8 mouse cellular contexts compared by ENCODE assay signal in genomic region chr7:30220008-30220356, GRCm38 (mm10). TPM values are rescaled to one million over a fixed set of nuclear protein-coding genes. Genes with fewer than 3 reads are reported as not detected.
DNase-seq lines count a peak whose midpoint lies in the region; ATAC-seq and TF ChIP-seq lines count a peak whose summit lies in the region.

No protein-coding gene starts in this region.

- H3K4me1 ChIP-seq in heart, embryonic 12.5 days (replicated peaks): peaks cover 9% of the 10 kb centered on the region
- peaks cover 15% of the 10 kb centered on the region for H3K4me1 ChIP-seq in forebrain, embryonic 12.5 days
- no peaks in the 10 kb centered on the region for H3K4me1 ChIP-seq in kidney, postnatal 0 days (replicated peaks; ENCODE audit: insufficient read depth, low read length)
- H3K4me1 ChIP-seq in midbrain, embryonic 16.5 days (ENCODE audit: control insufficient read depth, insufficient read depth, low read length): peaks cover 19% of the 10 kb centered on the region

- H3K4me2 ChIP-seq in heart, embryonic 12.5 days: peak overlapping the region; percentile 82
- peak overlapping the region; percentile 71 for H3K4me2 ChIP-seq in forebrain, embryonic 12.5 days
- peak overlapping the region; percentile 93 for H3K4me2 ChIP-seq in kidney, postnatal 0 days (ENCODE audit: low read length)
- peak overlapping the region; percentile 95 for H3K4me2 ChIP-seq in midbrain, embryonic 16.5 days (ENCODE audit: low read length)

- intact Hi-C loops in heart, postnatal 10 days (cut with DNase I): no loop called here

- 18% methylated on average over 11 of the region's 11 CpGs for WGBS in heart, embryonic 12.5 days
- 22% methylated on average over 11 of the region's 11 CpGs for WGBS in forebrain, embryonic 12.5 days
- 9% methylated on average over 11 of the region's 11 CpGs for WGBS in kidney, postnatal 0 days
- 17% methylated on average over 11 of the region's 11 CpGs for WGBS in midbrain, embryonic 16.5 days

- peak overlapping the region; percentile 55 for H3K4me3 ChIP-seq in heart, embryonic 12.5 days
- H3K4me3 ChIP-seq in forebrain, embryonic 12.5 days (replicated peaks): peak overlapping the region; percentile 38
- peak overlapping the region; percentile 41 for H3K4me3 ChIP-seq in kidney, postnatal 0 days (replicated peaks; ENCODE audit: low read depth, low read length)
- peak overlapping the region; percentile 44 for H3K4me3 ChIP-seq in midbrain, embryonic 16.5 days (ENCODE audit: low read depth, low read length)

- ATAC-seq in heart, embryonic 12.5 days (ENCODE audit: insufficient number of reproducible peaks, low FRiP score): no peak
- ATAC-seq in forebrain, embryonic 12.5 days (ENCODE audit: low FRiP score): no peak
- ATAC-seq in kidney, postnatal 0 days (replicated peaks; ENCODE audit: low FRiP score, low read depth): peak; percentile 69
- ATAC-seq in midbrain, embryonic 16.5 days: no peak

- H3K9me3 ChIP-seq in heart, embryonic 12.5 days (replicated peaks): no peaks in the 10 kb centered on the region
- H3K9me3 ChIP-seq in forebrain, embryonic 12.5 days: no peaks in the 10 kb centered on the region
- no peaks in the 10 kb centered on the region for H3K9me3 ChIP-seq in kidney, postnatal 0 days (replicated peaks; ENCODE audit: low read length)
- H3K9me3 ChIP-seq in midbrain, embryonic 16.5 days (replicated peaks; ENCODE audit: control insufficient read depth, low read length, poor library complexity, severe bottlenecking): no peaks in the 10 kb centered on the region

- H3K27ac ChIP-seq in heart, embryonic 12.5 days (ENCODE audit: poor library complexity, severe bottlenecking): no peak overlapping the region
- H3K27ac ChIP-seq in forebrain, embryonic 12.5 days: no peak overlapping the region
- peak overlapping the region; percentile 87 for H3K27ac ChIP-seq in kidney, postnatal 0 days
- no peak overlapping the region for H3K27ac ChIP-seq in midbrain, embryonic 16.5 days (ENCODE audit: low read length)

- H3K27me3 ChIP-seq in heart, embryonic 12.5 days (replicated peaks): no peaks in the 10 kb centered on the region
- H3K27me3 ChIP-seq in forebrain, embryonic 12.5 days: no peaks in the 10 kb centered on the region
- H3K27me3 ChIP-seq in kidney, postnatal 0 days (ENCODE audit: insufficient read depth, low read length): no peaks in the 10 kb centered on the region
- H3K27me3 ChIP-seq in midbrain, embryonic 16.5 days (ENCODE audit: control insufficient read depth, insufficient read depth, low read depth, low read length): no peaks in the 10 kb centered on the region

- H3K36me3 ChIP-seq in heart, embryonic 12.5 days: peaks cover 25% of the 10 kb centered on the region
- H3K36me3 ChIP-seq in forebrain, embryonic 12.5 days (replicated peaks): peaks cover 22% of the 10 kb centered on the region
- H3K36me3 ChIP-seq in kidney, postnatal 0 days (ENCODE audit: insufficient read depth, low read length): peaks cover 11% of the 10 kb centered on the region
- peaks cover 12% of the 10 kb centered on the region for H3K36me3 ChIP-seq in midbrain, embryonic 16.5 days (ENCODE audit: control insufficient read depth, insufficient read depth, low read length)

- no peak for DNase-seq in heart, postnatal 10 days
- peak; percentile 54 for DNase-seq in kidney, postnatal 0 days (ENCODE audit: low spot score)
- DNase-seq in thymus, postnatal 36 days: no peak
- no peak for DNase-seq in embryo, embryonic 9.5 days (ENCODE audit: extremely low spot score)
- DNase-seq in gastrocnemius, postnatal 25 days: no peak

- H3K9ac ChIP-seq in heart, embryonic 12.5 days: peak overlapping the region; percentile 68
- peak overlapping the region; percentile 51 for H3K9ac ChIP-seq in forebrain, embryonic 12.5 days
- H3K9ac ChIP-seq in kidney, postnatal 0 days (ENCODE audit: low read depth, low read length): peak overlapping the region; percentile 56
- H3K9ac ChIP-seq in midbrain, embryonic 16.5 days (ENCODE audit: low read depth, low read length): peak overlapping the region; percentile 66

- no peak for TF ChIP-seq CTCF in kidney, postnatal 0 days (IDR thresholded peaks at IDR 0.05; ENCODE audit: low read depth)

RNA-seq across cellular contexts. Expression of gene Polr2i, which starts 11.8 kb away (rescaled TPM):
- polyA plus RNA-seq in heart, embryonic 12.5 days (2016; fragmentation: Nextera tagmentation; extraction: Ambion mirVana): 101 and 105 TPM in 2 replicates
- total RNA-seq in heart, postnatal 10 days (2021): 10 to 100 TPM; 55.5 to 60.7 TPM
- polyA plus RNA-seq in forebrain, embryonic 12.5 days (2016; fragmentation: Nextera tagmentation; extraction: Ambion mirVana): 164 TPM in 2 replicates
- 148 and 157 TPM in 2 replicates for polyA plus RNA-seq in kidney, postnatal 0 days (2015; fragmentation: Nextera tagmentation; extraction: Ambion mirVana)
- polyA plus RNA-seq in midbrain, embryonic 16.5 days (2015; fragmentation: Nextera tagmentation; extraction: Ambion mirVana): 158 and 166 TPM in 2 replicates
- total RNA-seq in gastrocnemius, postnatal 25 days (2021): 10 to 100 TPM; 50.8 to 58.9 TPM

RNA-seq across cellular contexts. Expression of gene Tbcb, which starts 12.1 kb away (rescaled TPM):
- 155 and 162 TPM in 2 replicates for polyA plus RNA-seq in heart, embryonic 12.5 days (2016; fragmentation: Nextera tagmentation; extraction: Ambion mirVana)
- total RNA-seq in heart, postnatal 10 days (2021): 10 to 100 TPM; 68.5 to 76.1 TPM
- 245 and 256 TPM in 2 replicates for polyA plus RNA-seq in forebrain, embryonic 12.5 days (2016; fragmentation: Nextera tagmentation; extraction: Ambion mirVana)
- polyA plus RNA-seq in kidney, postnatal 0 days (2015; fragmentation: Nextera tagmentation; extraction: Ambion mirVana): 176 and 179 TPM in 2 replicates
- polyA plus RNA-seq in midbrain, embryonic 16.5 days (2015; fragmentation: Nextera tagmentation; extraction: Ambion mirVana): 436 and 442 TPM in 2 replicates
- total RNA-seq in gastrocnemius, postnatal 25 days (2021): 10 to 100 TPM; 25.0 to 25.9 TPM

RNA-seq across cellular contexts. Expression of gene Ovol3, which starts 15.5 kb away (rescaled TPM):
- not detected in 2 replicates for polyA plus RNA-seq in heart, embryonic 12.5 days (2016; fragmentation: Nextera tagmentation; extraction: Ambion mirVana)
- not detected for total RNA-seq in heart, postnatal 10 days (2021)
- polyA plus RNA-seq in forebrain, embryonic 12.5 days (2016; fragmentation: Nextera tagmentation; extraction: Ambion mirVana): 0.28 TPM in 1 of 2 replicates, not detected in the other
- polyA plus RNA-seq in kidney, postnatal 0 days (2015; fragmentation: Nextera tagmentation; extraction: Ambion mirVana): not detected in 2 replicates
- polyA plus RNA-seq in midbrain, embryonic 16.5 days (2015; fragmentation: Nextera tagmentation; extraction: Ambion mirVana): not detected in 2 replicates
- not detected for total RNA-seq in gastrocnemius, postnatal 25 days (2021)

RNA-seq across cellular contexts. Expression of gene Capns1, which starts 21.4 kb away (rescaled TPM):
- polyA plus RNA-seq in heart, embryonic 12.5 days (2016; fragmentation: Nextera tagmentation; extraction: Ambion mirVana): 77.0 and 83.4 TPM in 2 replicates
- total RNA-seq in heart, postnatal 10 days (2021): 100 to 1,000 TPM; 303 to 326 TPM
- polyA plus RNA-seq in forebrain, embryonic 12.5 days (2016; fragmentation: Nextera tagmentation; extraction: Ambion mirVana): 44.5 and 51.3 TPM in 2 replicates
- polyA plus RNA-seq in kidney, postnatal 0 days (2015; fragmentation: Nextera tagmentation; extraction: Ambion mirVana): 121 and 122 TPM in 2 replicates
- polyA plus RNA-seq in midbrain, embryonic 16.5 days (2015; fragmentation: Nextera tagmentation; extraction: Ambion mirVana): 64.8 and 65.3 TPM in 2 replicates
- total RNA-seq in gastrocnemius, postnatal 25 days (2021): 100 to 1,000 TPM; 201 to 255 TPM

RNA-seq across cellular contexts. Expression of gene Cox7a1, which starts 36.0 kb away (rescaled TPM):
- polyA plus RNA-seq in heart, embryonic 12.5 days (2016; fragmentation: Nextera tagmentation; extraction: Ambion mirVana): 300 and 306 TPM in 2 replicates
- 1,000 to 10,000 TPM; 1,192 to 1,277 TPM for total RNA-seq in heart, postnatal 10 days (2021)
- polyA plus RNA-seq in forebrain, embryonic 12.5 days (2016; fragmentation: Nextera tagmentation; extraction: Ambion mirVana): 3.0 and 3.7 TPM in 2 replicates
- polyA plus RNA-seq in kidney, postnatal 0 days (2015; fragmentation: Nextera tagmentation; extraction: Ambion mirVana): 32.9 and 43.0 TPM in 2 replicates
- polyA plus RNA-seq in midbrain, embryonic 16.5 days (2015; fragmentation: Nextera tagmentation; extraction: Ambion mirVana): 5.9 and 8.5 TPM in 2 replicates
- total RNA-seq in gastrocnemius, postnatal 25 days (2021): 1,000 to 10,000 TPM; 1,093 to 1,260 TPM
